21 mouse cellular contexts compared by ENCODE assay signal in the genomic region with DNA sequence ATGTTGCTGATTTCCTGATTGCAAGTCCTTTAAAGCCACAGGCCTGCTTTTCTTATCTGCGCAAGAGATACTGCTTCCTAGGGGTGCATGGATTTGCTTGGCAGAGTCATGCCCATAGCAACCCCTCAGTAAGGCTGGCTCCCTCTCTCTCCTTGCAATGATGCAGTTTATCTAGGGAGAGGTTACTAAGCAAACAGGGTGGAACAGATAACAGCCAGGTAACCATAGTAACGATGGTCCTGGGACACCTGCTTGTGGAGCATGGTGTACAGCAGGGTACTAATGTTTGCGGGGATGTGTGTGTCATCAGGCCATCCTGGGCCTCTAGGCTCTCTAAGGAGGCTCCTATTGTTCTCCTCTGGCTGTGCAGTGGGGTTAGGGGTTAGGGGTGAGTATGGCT.
DNase-seq lines count a peak whose midpoint lies in the region; ATAC-seq lines count a peak whose summit lies in the region.
"Had no signal": no experiment of that assay in that cellular context is flagged by ENCODE, and none has a peak within 500 bp of the region (broad histone marks: within the 10 kb centered on the region; RNA-seq: fewer than 3 reads in every experiment).

No protein-coding gene starts in this region.

- H3K9ac ChIP-seq in intestine, embryonic 14.5 days (ENCODE audit: low read length): no peak overlapping the region
- no peak overlapping the region; the same call in 1 of the 2 replicates for H3K9ac ChIP-seq in intestine, embryonic 15.5 days
- H3K9ac ChIP-seq in limb, embryonic 12.5 days (replicated peaks): no peak overlapping the region
- H3K9ac ChIP-seq: forebrain, embryonic 13.5 days; liver, embryonic 13.5 days; lung, embryonic 14.5 days; neural tube, embryonic 13.5 days had no signal

- no peaks in the 10 kb centered on the region for H3K9me3 ChIP-seq in intestine, embryonic 14.5 days (ENCODE audit: control insufficient read depth, low read length)
- no peaks in the 10 kb centered on the region for H3K9me3 ChIP-seq in intestine, embryonic 15.5 days
- H3K9me3 ChIP-seq in limb, embryonic 12.5 days: no peaks in the 10 kb centered on the region
- H3K9me3 ChIP-seq: forebrain, embryonic 13.5 days; heart, embryonic 10.5 days; liver, embryonic 13.5 days; neural tube, embryonic 13.5 days had no signal

- no peak overlapping the region for H3K4me2 ChIP-seq in intestine, embryonic 14.5 days (ENCODE audit: low read length)
- no peak overlapping the region for H3K4me2 ChIP-seq in intestine, embryonic 15.5 days (replicated peaks)
- H3K4me2 ChIP-seq in limb, embryonic 12.5 days: no peak overlapping the region
- H3K4me2 ChIP-seq: forebrain, embryonic 13.5 days; liver, embryonic 13.5 days; lung, embryonic 14.5 days; neural tube, embryonic 13.5 days had no signal

- peaks cover 33% of the 10 kb centered on the region for H3K4me1 ChIP-seq in intestine, embryonic 14.5 days (replicated peaks; ENCODE audit: control insufficient read depth, insufficient read depth, low read length)
- H3K4me1 ChIP-seq in intestine, embryonic 15.5 days (replicated peaks): peaks cover 13% of the 10 kb centered on the region
- peaks cover 45% of the 10 kb centered on the region for H3K4me1 ChIP-seq in limb, embryonic 12.5 days (replicated peaks)

- no peak overlapping the region for H3K4me3 ChIP-seq in intestine, embryonic 14.5 days (ENCODE audit: low read depth, low read length)
- H3K4me3 ChIP-seq in intestine, embryonic 15.5 days (replicated peaks): no peak overlapping the region
- no peak overlapping the region for H3K4me3 ChIP-seq in limb, embryonic 12.5 days (replicated peaks)
- H3K4me3 ChIP-seq: forebrain, embryonic 13.5 days; heart, embryonic 10.5 days; liver, embryonic 13.5 days; neural tube, embryonic 13.5 days had no signal

- H3K36me3 ChIP-seq in intestine, embryonic 14.5 days (ENCODE audit: control insufficient read depth, insufficient read depth, low read length): no peaks in the 10 kb centered on the region
- H3K36me3 ChIP-seq in intestine, embryonic 15.5 days: no peaks in the 10 kb centered on the region
- no peaks in the 10 kb centered on the region for H3K36me3 ChIP-seq in limb, embryonic 12.5 days
- H3K36me3 ChIP-seq: heart, embryonic 10.5 days; liver, embryonic 13.5 days; neural tube, embryonic 13.5 days had no signal

- peak; percentile 43 for DNase-seq in CD4-positive, CD25-positive, alpha-beta regulatory T cell, adult 2 months (ENCODE audit: low read depth, low spot score)
- no peak for DNase-seq in intestine, embryonic 14.5 days (ENCODE audit: low spot score)
- DNase-seq in CD4-positive helper T cell, adult 2 months (ENCODE audit: low read depth, low spot score): peak; percentile 61
- DNase-seq in testis, postnatal 14 days (ENCODE audit: low spot score): no peak
- no peak for DNase-seq in gastrocnemius, postnatal 36 days
- DNase-seq: adrenal gland, postnatal 36 days; cerebellum, adult 18-20 months; cerebellum, postnatal 36 days; gastrocnemius, postnatal 14 days; kidney, adult 8-10 months; kidney, postnatal 14 days; liver, embryonic 13.5 days; lung, embryonic 14.5 days; spleen, adult 18-20 months had no signal

- intact Hi-C loops in gastrocnemius, postnatal 36 days (cut with DNase I): no loop called here

- 60% methylated on average over 3 of the region's 3 CpGs for WGBS in intestine, embryonic 14.5 days
- WGBS in intestine, embryonic 15.5 days: 66% methylated on average over 3 of the region's 3 CpGs
- WGBS in limb, embryonic 12.5 days: 87% methylated on average over 3 of the region's 3 CpGs

- H3K27me3 ChIP-seq in intestine, embryonic 14.5 days (replicated peaks; ENCODE audit: control insufficient read depth, insufficient read depth, low read length): no peaks in the 10 kb centered on the region
- no peaks in the 10 kb centered on the region for H3K27me3 ChIP-seq in intestine, embryonic 15.5 days (replicated peaks)
- H3K27me3 ChIP-seq in limb, embryonic 12.5 days: no peaks in the 10 kb centered on the region
- H3K27me3 ChIP-seq: forebrain, embryonic 13.5 days; neural tube, embryonic 13.5 days had no signal

- H3K27ac ChIP-seq in intestine, embryonic 14.5 days (ENCODE audit: low read depth): no peak overlapping the region
- no peak overlapping the region for H3K27ac ChIP-seq in intestine, embryonic 15.5 days
- 0 out of 2 replicates have a peak overlapping the region, but pooled peaks have one; percentile 32 for H3K27ac ChIP-seq in limb, embryonic 12.5 days
- H3K27ac ChIP-seq: forebrain, embryonic 13.5 days; liver, embryonic 13.5 days; macrophage; neural tube, embryonic 13.5 days had no signal

- no peak for ATAC-seq in CD4-positive, CD25-positive, alpha-beta regulatory T cell, adult 4 months
- ATAC-seq in intestine, embryonic 14.5 days (replicated peaks; ENCODE audit: low FRiP score, low TSS enrichment, low read depth): peak; percentile 56
- ATAC-seq in intestine, embryonic 15.5 days: no peak
- no peak for ATAC-seq in limb, embryonic 12.5 days (ENCODE audit: insufficient number of reproducible peaks, insufficient read depth, low FRiP score, low TSS enrichment, low read depth)
- ATAC-seq: forebrain, embryonic 13.5 days had no signal

Comparison
In these comparisons a context has a peak if more than half of its experiments do, and no peak if none do; other contexts are left out.
1. DNase-seq: peak in CD4-positive, CD25-positive, alpha-beta regulatory T cell, adult 2 months (single experiment) and CD4-positive helper T cell, adult 2 months (single experiment); none in intestine, embryonic 14.5 days (single experiment), testis, postnatal 14 days (single experiment) and gastrocnemius, postnatal 36 days (0 of 2).